Mouse (Mus musculus): ENCODE measurements around the gene Id2. TPM values are rescaled to one million over a fixed set of nuclear protein-coding genes. Genes with fewer than 3 reads are reported as not detected.

Gene Id2
- polyA plus RNA-seq (2012; rRNA removed): 42.1 and 88.2 TPM in 2 replicates

- WGBS: 3% methylated on average over 1 of the region's 1 CpGs
- H3K36me3 ChIP-seq (ENCODE audit: control insufficient read depth, insufficient read depth, low read length): no peaks in the 10 kb centered on the region
- peaks cover 22% of the 10 kb centered on the region for H3K4me1 ChIP-seq (ENCODE audit: control insufficient read depth, insufficient read depth, insufficient read length, low read length)
- H3K27me3 ChIP-seq (ENCODE audit: control insufficient read depth, insufficient read depth, low read length): no peaks in the 10 kb centered on the region
- peak within 1 kb of the TSS; percentile 85 for H3K4me3 ChIP-seq (ENCODE audit: low read depth, low read length)
- TF ChIP-seq POLR2A (IDR thresholded peaks at IDR 0.05; ENCODE audit: low read depth, low read length) (no peak), CTCF (IDR thresholded peaks at IDR 0.05; ENCODE audit: extremely low read depth, insufficient read length, insufficient replicate concordance, low read depth, low read length) (no peak)
- peak within 1 kb of the TSS; percentile 98 for H3K27ac ChIP-seq (ENCODE audit: insufficient read depth, low read depth, low read length)
These were observed at the start of gene Id2 for GRCm38 (mm10) chr12:25097052-25097209. Id2 (minus strand) TSS chr12:25097140.

DNA sequence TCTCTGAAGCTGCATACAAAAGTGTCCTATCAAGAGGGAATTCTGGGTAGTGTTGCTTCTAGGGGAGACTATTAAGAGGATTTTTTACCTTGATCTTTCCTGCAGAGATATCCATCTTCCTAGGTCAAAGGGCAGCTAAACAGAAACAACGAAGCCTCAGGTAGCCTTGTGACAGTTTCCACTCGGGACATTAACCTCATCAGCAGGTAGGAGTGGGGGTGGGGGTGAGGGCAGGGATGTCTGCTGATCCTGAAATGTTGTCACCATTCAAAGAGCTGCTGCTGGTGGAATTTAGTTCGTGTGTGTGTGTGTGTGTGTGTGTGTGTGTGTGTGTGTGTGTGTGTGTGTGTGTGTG lies 48.4 kb upstream of the Id2 start:
- TF ChIP-seq POLR2A (IDR thresholded peaks at IDR 0.05; ENCODE audit: low read depth, low read length): no peak
- TF ChIP-seq CTCF (IDR thresholded peaks at IDR 0.05; ENCODE audit: extremely low read depth, insufficient read length, insufficient replicate concordance, low read depth, low read length): no peak
- Histone ChIP-seq H3K4me1 (ENCODE audit: control insufficient read depth, insufficient read depth, insufficient read length, low read length) (peaks cover 19% of the 10 kb centered on the region; the same call in 1 of the 2 replicates), H3K36me3 (ENCODE audit: control insufficient read depth, insufficient read depth, low read length) (no peaks in the 10 kb centered on the region), H3K27ac (ENCODE audit: insufficient read depth, low read depth, low read length) (no peak overlapping the region), H3K27me3 (ENCODE audit: control insufficient read depth, insufficient read depth, low read length) (no peaks in the 10 kb centered on the region), H3K4me3 (ENCODE audit: low read depth, low read length) (no peak overlapping the region)
- 14% methylated on average over 3 of the region's 3 CpGs for WGBS

DNA sequence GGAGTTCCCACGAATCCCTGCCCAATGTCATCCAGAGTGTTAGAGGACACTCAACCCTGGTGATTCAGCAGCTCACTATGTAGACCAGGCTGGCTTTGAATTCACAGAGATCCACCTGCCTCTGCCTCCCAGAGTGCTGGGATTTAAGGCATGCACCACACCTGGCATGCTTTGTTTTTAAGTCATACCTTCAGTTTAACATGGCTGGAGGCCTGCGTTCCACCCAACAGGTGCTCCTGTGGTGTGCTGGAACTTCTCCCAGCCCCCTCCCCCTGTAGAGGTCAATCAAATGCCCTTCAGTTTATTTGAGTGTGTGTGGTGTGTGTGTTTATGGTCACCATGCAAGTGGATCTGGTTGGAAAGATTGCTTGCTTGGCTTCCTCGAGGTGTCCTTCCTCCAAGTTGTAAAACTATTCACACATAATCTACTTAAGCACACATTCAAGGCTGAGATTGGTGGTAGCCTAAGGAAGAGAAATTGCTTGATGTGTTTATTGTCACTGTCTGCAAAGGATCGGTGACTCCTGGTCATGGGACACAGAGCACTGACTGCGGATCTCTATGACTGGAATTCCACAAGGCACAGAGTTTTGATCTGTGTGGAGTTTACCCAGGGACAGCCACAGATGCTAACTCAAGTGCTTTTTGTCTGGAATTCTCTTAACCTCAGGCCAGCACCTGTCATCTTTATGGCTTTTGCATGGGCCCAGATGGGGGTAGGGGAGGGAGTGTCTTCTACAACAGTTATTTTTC lies 47.8 kb upstream of the Id2 start:
- Histone ChIP-seq H3K27ac (ENCODE audit: insufficient read depth, low read depth, low read length) (no peak overlapping the region), H3K27me3 (ENCODE audit: control insufficient read depth, insufficient read depth, low read length) (no peaks in the 10 kb centered on the region), H3K36me3 (ENCODE audit: control insufficient read depth, insufficient read depth, low read length) (no peaks in the 10 kb centered on the region), H3K4me1 (ENCODE audit: control insufficient read depth, insufficient read depth, insufficient read length, low read length) (peaks cover 24% of the 10 kb centered on the region; the same call in 1 of the 2 replicates), H3K4me3 (ENCODE audit: low read depth, low read length) (no peak overlapping the region)
- no peak for TF ChIP-seq POLR2A (IDR thresholded peaks at IDR 0.05; ENCODE audit: low read depth, low read length)
- no peak for TF ChIP-seq CTCF (IDR thresholded peaks at IDR 0.05; ENCODE audit: extremely low read depth, insufficient read length, insufficient replicate concordance, low read depth, low read length)
- 39% methylated on average over 5 of the region's 5 CpGs for WGBS

DNA sequence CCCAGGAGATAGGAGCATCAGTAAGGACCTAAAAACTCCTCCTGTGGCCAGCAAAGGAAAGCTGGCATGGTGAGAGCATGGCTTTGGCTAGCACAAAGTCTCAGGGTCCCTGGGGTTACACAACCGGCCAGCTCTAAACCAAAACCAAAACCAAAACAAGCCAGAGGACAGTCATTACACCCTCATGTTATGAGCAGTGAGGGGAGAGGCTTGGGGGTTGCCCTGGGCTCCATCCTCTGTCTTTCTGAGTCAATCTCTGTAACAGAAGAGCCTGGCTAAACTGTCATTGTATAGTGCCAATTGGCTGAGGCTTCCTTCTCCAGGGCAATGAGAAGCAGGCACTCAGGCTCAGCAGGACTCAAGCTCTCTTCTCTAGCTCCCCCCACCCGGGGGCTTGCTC lies 46.6 kb upstream of the Id2 start:
- H3K4me3 ChIP-seq (ENCODE audit: low read depth, low read length): no peak overlapping the region
- 36% methylated on average over 2 of the region's 2 CpGs for WGBS
- H3K27ac ChIP-seq (ENCODE audit: insufficient read depth, low read depth, low read length): peak overlapping the region; percentile 13; the same call in 1 of the 2 replicates
- no peaks in the 10 kb centered on the region for H3K36me3 ChIP-seq (ENCODE audit: control insufficient read depth, insufficient read depth, low read length)
- TF ChIP-seq POLR2A (IDR thresholded peaks at IDR 0.05; ENCODE audit: low read depth, low read length) (no peak), CTCF (IDR thresholded peaks at IDR 0.05; ENCODE audit: extremely low read depth, insufficient read length, insufficient replicate concordance, low read depth, low read length) (no peak)
- H3K4me1 ChIP-seq (ENCODE audit: control insufficient read depth, insufficient read depth, insufficient read length, low read length): peaks cover 31% of the 10 kb centered on the region; the same call in 1 of the 2 replicates
- no peaks in the 10 kb centered on the region for H3K27me3 ChIP-seq (ENCODE audit: control insufficient read depth, insufficient read depth, low read length)

- H3K27me3 ChIP-seq (ENCODE audit: control insufficient read depth, insufficient read depth, low read length): no peaks in the 10 kb centered on the region
- H3K36me3 ChIP-seq (ENCODE audit: control insufficient read depth, insufficient read depth, low read length): no peaks in the 10 kb centered on the region
- no peak overlapping the region for H3K27ac ChIP-seq (ENCODE audit: insufficient read depth, low read depth, low read length)
- WGBS: 80% methylated on average over 7 of the region's 7 CpGs
- H3K4me3 ChIP-seq (ENCODE audit: low read depth, low read length): no peak overlapping the region
- no peak for TF ChIP-seq POLR2A (IDR thresholded peaks at IDR 0.05; ENCODE audit: low read depth, low read length)
- no peak for TF ChIP-seq CTCF (IDR thresholded peaks at IDR 0.05; ENCODE audit: extremely low read depth, insufficient read length, insufficient replicate concordance, low read depth, low read length)
- H3K4me1 ChIP-seq (ENCODE audit: control insufficient read depth, insufficient read depth, insufficient read length, low read length): peaks cover 32% of the 10 kb centered on the region; the same call in 1 of the 2 replicates
These were observed 45.3 kb upstream of the Id2 start for GRCm38 (mm10) chr12:25142251-25142650.

DNA sequence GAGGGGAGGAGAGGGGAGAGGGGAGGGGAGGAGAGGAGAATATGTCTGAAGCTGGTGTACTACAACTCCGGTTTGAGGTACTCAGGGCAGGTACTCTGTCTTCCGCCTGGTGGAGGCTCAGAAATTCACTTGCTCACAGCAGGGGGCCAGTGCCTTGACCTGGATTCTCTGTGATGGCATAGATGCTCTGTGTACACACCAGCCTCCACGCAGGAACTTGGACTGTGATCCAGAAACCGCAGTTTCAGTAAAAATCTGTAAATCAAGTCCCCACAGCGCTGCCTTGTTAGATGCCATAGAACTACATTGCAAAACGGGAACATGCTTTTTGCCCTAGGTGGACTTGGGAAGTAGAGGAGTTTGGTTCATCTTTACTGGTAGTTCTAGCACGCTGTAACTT lies 44.4 kb upstream of the Id2 start:
- 76% methylated on average over 7 of the region's 7 CpGs for WGBS
- TF ChIP-seq POLR2A (IDR thresholded peaks at IDR 0.05; ENCODE audit: low read depth, low read length): no peak
- no peak for TF ChIP-seq CTCF (IDR thresholded peaks at IDR 0.05; ENCODE audit: extremely low read depth, insufficient read length, insufficient replicate concordance, low read depth, low read length)
- Histone ChIP-seq H3K27ac (ENCODE audit: insufficient read depth, low read depth, low read length) (no peak overlapping the region), H3K4me1 (ENCODE audit: control insufficient read depth, insufficient read depth, insufficient read length, low read length) (peaks cover 32% of the 10 kb centered on the region; the same call in 1 of the 2 replicates), H3K27me3 (ENCODE audit: control insufficient read depth, insufficient read depth, low read length) (no peaks in the 10 kb centered on the region), H3K4me3 (ENCODE audit: low read depth, low read length) (no peak overlapping the region), H3K36me3 (ENCODE audit: control insufficient read depth, insufficient read depth, low read length) (no peaks in the 10 kb centered on the region)

GRCm38 (mm10) chr12:25140115-25140514 lies 43.2 kb upstream of the Id2 start:
- Histone ChIP-seq H3K36me3 (ENCODE audit: control insufficient read depth, insufficient read depth, low read length) (no peaks in the 10 kb centered on the region), H3K4me1 (ENCODE audit: control insufficient read depth, insufficient read depth, insufficient read length, low read length) (peaks cover 28% of the 10 kb centered on the region; the same call in 1 of the 2 replicates), H3K27ac (ENCODE audit: insufficient read depth, low read depth, low read length) (no peak overlapping the region), H3K27me3 (ENCODE audit: control insufficient read depth, insufficient read depth, low read length) (no peaks in the 10 kb centered on the region), H3K4me3 (ENCODE audit: low read depth, low read length) (no peak overlapping the region)
- WGBS: 27% methylated on average over 6 of the region's 6 CpGs
- TF ChIP-seq POLR2A (IDR thresholded peaks at IDR 0.05; ENCODE audit: low read depth, low read length): no peak
- no peak for TF ChIP-seq CTCF (IDR thresholded peaks at IDR 0.05; ENCODE audit: extremely low read depth, insufficient read length, insufficient replicate concordance, low read depth, low read length)

All from small intestine, adult 2 months (tissue).